Comparison of ENCODE assay signal across 9 mouse cellular contexts in genomic region chr1:80218268-80218667, GRCm38 (mm10). TPM values are rescaled to one million over a fixed set of nuclear protein-coding genes. Genes with fewer than 3 reads are reported as not detected.
DNase-seq lines count a peak whose midpoint lies in the region; ATAC-seq lines count a peak whose summit lies in the region.
"Had no signal": no experiment of that assay in that cellular context is flagged by ENCODE, and none has a peak within 500 bp of the region (broad histone marks: within the 10 kb centered on the region; RNA-seq: fewer than 3 reads in every experiment).

Fam124b (minus strand) TSS chr1:80218473.

- no peaks in the 10 kb centered on the region for H3K36me3 ChIP-seq in hindbrain, embryonic 15.5 days
- no peaks in the 10 kb centered on the region for H3K36me3 ChIP-seq in liver, embryonic 13.5 days

- no peak within 1 kb of the TSS for H3K27ac ChIP-seq in hindbrain, embryonic 15.5 days (replicated peaks)
- H3K27ac ChIP-seq in liver, embryonic 13.5 days: no peak within 1 kb of the TSS

- 68% methylated on average over 6 of the region's 6 CpGs for WGBS in hindbrain, embryonic 15.5 days
- 27% methylated on average over 6 of the region's 6 CpGs for WGBS in liver, embryonic 13.5 days (ENCODE audit: insufficient replicate concordance)

- H3K4me3 ChIP-seq in hindbrain, embryonic 15.5 days: no peak within 1 kb of the TSS
- H3K4me3 ChIP-seq in liver, embryonic 13.5 days (replicated peaks): no peak within 1 kb of the TSS

- no peaks in the 10 kb centered on the region for H3K9me3 ChIP-seq in hindbrain, embryonic 15.5 days
- H3K9me3 ChIP-seq in liver, embryonic 13.5 days (replicated peaks): no peaks in the 10 kb centered on the region

- H3K4me2 ChIP-seq in hindbrain, embryonic 15.5 days: no peak within 1 kb of the TSS
- peak within 1 kb of the TSS; percentile 24; the same call in 1 of the 2 replicates for H3K4me2 ChIP-seq in liver, embryonic 13.5 days

- H3K9ac ChIP-seq in hindbrain, embryonic 15.5 days: no peak within 1 kb of the TSS
- no peak within 1 kb of the TSS for H3K9ac ChIP-seq in liver, embryonic 13.5 days

- ATAC-seq in hindbrain, embryonic 15.5 days (ENCODE audit: low FRiP score, low read depth): peak; percentile 64; the same call in 1 of the 2 replicates
- no peak for ATAC-seq in liver, embryonic 13.5 days (ENCODE audit: low read depth)

- no peaks in the 10 kb centered on the region for H3K4me1 ChIP-seq in hindbrain, embryonic 15.5 days (replicated peaks)
- H3K4me1 ChIP-seq in liver, embryonic 13.5 days (replicated peaks): 0 out of 2 replicates have a peak, but pooled peaks cover 2% of the 10 kb centered on the region

- peak; percentile 23 for DNase-seq in adrenal gland, postnatal 25 days
- no peak for DNase-seq in adrenal gland, postnatal 4 days (ENCODE audit: low spot score in 2 of 2)
- DNase-seq in gastrocnemius, postnatal 10 days: peak; percentile 32
- no peak for DNase-seq in liver, embryonic 13.5 days
- peak; percentile 21 to 28 for DNase-seq in thymus, postnatal 10 days (ENCODE audit: low spot score in 2 of 2)
- DNase-seq in adrenal gland, postnatal 36 days: no peak
- DNase-seq in spleen, postnatal 4 days (ENCODE audit: low spot score in 2 of 2): no peak

- no peaks in the 10 kb centered on the region for H3K27me3 ChIP-seq in hindbrain, embryonic 15.5 days
- H3K27me3 ChIP-seq in liver, embryonic 13.5 days: no peaks in the 10 kb centered on the region

RNA-seq across cellular contexts. Expression of gene Fam124b, which starts in this region (rescaled TPM):
- total RNA-seq in adrenal gland, postnatal 25 days (2021): 0.09 TPM in 1 of 2 replicates, not detected in the other
- 1 to 10 TPM; 1.3 to 2.0 TPM for total RNA-seq in adrenal gland, postnatal 4 days (2021)
- total RNA-seq in gastrocnemius, postnatal 10 days (2021): 1 to 10 TPM; 2.4 to 2.6 TPM
- polyA plus RNA-seq in hindbrain, embryonic 15.5 days (2015; fragmentation: Nextera tagmentation; extraction: Ambion mirVana): 0.60 and 0.83 TPM in 2 replicates
- not detected in 2 replicates for polyA plus RNA-seq in liver, embryonic 13.5 days (2015; fragmentation: Nextera tagmentation; extraction: Ambion mirVana)
- under 1 TPM in 1 of 2 experiments, not detected in 1; 0.50 TPM for total RNA-seq in adrenal gland, postnatal 36 days (2021)
- polyA plus RNA-seq: small intestine, adult 2 months had no signal

Comparison
In these comparisons a context has a peak if more than half of its experiments do, and no peak if none do; other contexts are left out.
1. Peak in DNase-seq in adrenal gland, postnatal 25 days; RNA of the gene not detected or under 1 TPM.
2. Peak in ATAC-seq in hindbrain, embryonic 15.5 days; RNA of the gene not detected or under 1 TPM.
3. DNase-seq: peak in gastrocnemius, postnatal 10 days (single experiment) and thymus, postnatal 10 days (2 of 2); none in adrenal gland, postnatal 4 days (0 of 2), liver, embryonic 13.5 days (single experiment), adrenal gland, postnatal 36 days (0 of 2) and spleen, postnatal 4 days (0 of 2).